Mouse (Mus musculus): ENCODE results near the gene Psma5. TPM values are rescaled to one million over a fixed set of nuclear protein-coding genes. Genes with fewer than 3 reads are reported as not detected.

Gene Psma5
- polyA plus RNA-seq, 1 experiment from 2014 or later = 222 TPM

DNA sequence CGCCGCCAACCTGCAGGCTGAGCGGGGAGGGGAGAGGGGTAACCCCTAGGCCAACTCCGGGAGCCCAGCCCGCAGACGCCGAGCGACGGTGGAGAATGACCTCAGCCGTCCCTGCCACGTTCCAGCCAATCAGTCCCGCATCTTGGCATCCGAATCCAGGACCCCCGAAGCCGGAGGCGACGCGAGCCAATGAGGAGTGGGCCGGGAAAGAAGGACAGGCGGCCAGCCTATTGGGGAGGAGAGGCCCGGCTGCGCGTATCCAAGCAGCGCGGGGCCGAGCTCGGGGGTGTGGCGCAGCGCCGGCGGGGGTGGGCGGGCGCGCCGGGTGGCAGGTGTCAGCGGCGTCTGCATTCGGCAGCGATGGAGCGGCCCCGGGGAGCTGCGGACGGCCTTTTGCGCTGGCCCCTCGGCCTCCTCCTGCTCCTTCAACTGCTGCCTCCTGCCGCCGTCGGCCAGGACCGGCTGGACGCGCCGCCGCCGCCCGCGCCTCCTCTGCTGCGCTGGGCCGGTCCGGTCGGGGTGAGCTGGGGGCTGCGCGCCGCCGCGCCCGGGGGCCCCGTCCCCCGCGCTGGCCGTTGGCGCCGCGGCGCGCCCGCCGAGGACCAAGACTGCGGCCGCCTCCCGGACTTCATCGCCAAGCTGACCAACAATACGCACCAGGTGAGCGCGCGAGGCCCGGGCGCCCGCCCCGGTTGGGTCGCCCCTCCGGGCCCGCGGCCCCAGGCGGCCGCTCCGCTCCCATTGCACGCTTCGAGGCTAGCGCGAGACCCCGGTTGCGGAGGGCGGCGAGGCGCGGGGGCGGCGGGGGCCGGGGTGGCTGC lies 27.3 kb downstream of the Psma5 start, which contains the start of gene Sort1:
TSS of gene Sort1 (plus strand) at position 302 of the 821 bp plus-strand sequence.
- Histone ChIP-seq H3K4me1 (peaks cover 60% of the 10 kb centered on the region), H3K27ac (peak within 1 kb of the TSS; percentile 45), H3K4me2 (peak within 1 kb of the TSS; percentile 96), H3K27me3 (replicated peaks) (peaks cover 22% of the 10 kb centered on the region), H3K9me3 (replicated peaks) (no peaks in the 10 kb centered on the region), H3K4me3 (peak within 1 kb of the TSS; percentile 73), H3K9ac (peak within 1 kb of the TSS; percentile 74), H3K36me3 (peaks cover 16% of the 10 kb centered on the region)
- ATAC-seq = peak; percentile 90
- under 1% methylated on average over 93 of the region's 109 CpGs for WGBS (ENCODE audit: insufficient replicate concordance)

DNA sequence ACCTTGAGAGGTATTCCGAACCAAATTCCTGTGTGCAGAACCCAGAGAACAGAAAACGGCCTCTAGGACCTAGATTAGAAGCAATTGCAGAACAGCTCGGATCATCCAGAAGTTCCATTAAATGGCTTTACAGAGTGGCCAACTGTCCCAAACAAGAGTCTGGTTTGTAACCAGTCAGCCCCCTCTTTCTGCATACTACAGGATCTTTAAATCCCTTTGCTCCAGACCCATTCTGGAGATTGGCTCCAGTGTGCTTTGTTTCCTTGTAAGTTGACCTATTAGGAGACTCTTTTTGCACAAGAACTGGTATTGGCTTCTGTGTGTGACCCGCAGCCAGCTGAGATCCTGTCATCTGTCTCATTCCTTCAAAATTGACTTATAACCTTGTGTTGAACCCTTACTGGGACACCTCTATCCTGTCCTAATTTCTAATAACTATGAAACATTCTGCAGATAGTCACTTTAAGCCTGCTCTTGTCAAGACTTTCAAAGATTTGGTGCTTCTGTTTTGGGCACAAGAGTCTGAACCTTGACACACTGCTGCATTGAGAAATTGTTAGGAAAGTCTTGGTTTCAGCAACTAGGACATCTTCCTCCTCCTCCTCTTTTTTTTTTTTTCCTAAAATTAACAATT lies 28.5 kb downstream of the Psma5 start:
- Histone ChIP-seq H3K4me3 (peak overlapping the region; percentile 73; the same call in 1 of the 2 replicates), H3K4me1 (peaks cover 64% of the 10 kb centered on the region), H3K4me2 (peak overlapping the region; percentile 96), H3K36me3 (peaks cover 5% of the 10 kb centered on the region; the same call in 1 of the 2 replicates), H3K27ac (no peak overlapping the region), H3K9me3 (replicated peaks) (no peaks in the 10 kb centered on the region), H3K9ac (no peak overlapping the region), H3K27me3 (replicated peaks) (peaks cover 22% of the 10 kb centered on the region)
- 67% methylated on average over 4 of the region's 4 CpGs for WGBS (ENCODE audit: insufficient replicate concordance)
- no peak for ATAC-seq

DNA sequence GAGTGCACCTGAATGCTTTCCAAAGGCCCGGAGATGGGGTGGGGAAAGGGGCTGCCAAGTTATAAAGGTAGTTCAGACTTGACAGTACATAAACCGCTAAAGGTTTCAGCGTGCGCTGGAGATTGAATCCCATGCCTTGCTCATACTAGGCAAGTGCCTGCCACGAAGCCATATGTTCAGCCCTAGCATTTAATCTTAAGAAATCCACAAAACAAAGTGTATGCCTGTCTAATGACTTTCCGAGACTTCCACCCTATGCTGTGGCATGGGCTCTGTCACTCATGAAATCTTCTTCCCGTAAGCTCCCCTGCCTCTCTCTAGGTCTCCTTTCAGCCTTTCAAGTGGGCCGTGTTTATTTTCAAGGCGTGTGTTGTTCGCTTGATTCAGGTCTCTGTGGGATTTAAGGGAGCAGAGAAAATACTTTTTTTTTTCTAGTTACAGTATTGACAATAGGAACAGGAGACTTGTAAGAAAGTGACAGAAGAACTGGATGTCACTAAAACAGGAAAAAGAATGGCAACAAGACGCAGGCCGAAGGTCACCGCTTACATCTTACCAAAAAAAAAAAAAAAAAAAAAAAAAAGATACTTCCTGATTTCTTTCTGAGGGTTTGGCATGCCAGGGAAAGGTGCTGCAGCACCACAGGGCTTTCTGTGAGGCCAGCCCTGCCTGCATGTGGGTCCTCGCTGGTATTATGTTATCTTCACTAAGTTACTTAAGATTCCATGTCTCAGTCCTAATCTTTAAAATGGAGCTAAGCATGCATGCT lies 30.1 kb downstream of the Psma5 start:
- H3K4me1 ChIP-seq = peaks cover 74% of the 10 kb centered on the region
- WGBS (ENCODE audit: insufficient replicate concordance) = 59% methylated on average over 14 of the region's 14 CpGs
- H3K9ac ChIP-seq = no peak overlapping the region

DNA sequence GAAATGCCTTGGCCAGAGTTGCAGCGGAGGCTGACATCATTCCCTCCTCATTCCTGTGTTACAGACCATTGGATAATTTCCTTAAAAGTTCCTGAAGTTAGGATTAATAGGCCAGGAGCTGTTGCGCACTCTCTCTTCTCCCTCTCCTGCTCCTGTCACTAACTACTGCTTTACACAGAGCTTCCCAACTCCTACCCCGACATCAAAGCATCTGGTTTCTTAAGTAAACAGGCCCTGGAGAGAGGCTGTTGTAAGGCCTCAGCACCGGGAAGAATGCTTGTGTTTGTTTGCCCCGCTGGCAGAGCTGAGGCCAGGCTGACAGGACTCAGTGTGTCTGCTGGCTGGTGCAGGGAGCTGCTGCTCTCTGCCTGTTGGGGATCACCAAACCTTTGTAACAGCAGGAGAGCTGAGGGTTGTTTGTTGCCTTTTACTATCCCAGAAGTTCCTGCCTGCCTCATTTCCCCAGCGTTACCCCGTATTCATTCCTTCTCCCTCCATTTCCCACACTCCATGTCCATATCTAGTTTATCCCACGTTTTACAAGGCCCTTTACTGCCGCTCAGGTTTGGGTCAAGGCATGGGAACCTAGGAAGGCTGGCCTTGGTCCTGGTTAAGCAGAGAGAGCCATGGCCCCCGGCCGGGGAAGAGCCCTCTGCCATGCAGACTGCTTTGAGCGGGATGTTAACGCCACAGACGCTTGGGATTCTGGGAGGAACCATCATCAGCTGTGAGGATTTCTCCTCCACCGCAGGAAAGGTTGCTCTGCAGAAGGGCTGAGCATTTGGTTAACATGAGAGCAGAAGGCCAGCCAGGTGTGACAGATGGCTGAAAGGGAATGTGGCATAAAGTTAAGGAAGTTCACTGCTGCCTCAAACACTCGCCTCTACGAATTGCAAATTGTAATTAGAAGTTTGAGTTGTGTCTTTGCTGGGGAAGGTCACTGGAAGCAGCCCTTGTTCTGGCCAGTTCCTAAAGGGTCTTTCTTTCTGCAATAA lies 31.4 kb downstream of the Psma5 start:
- WGBS (ENCODE audit: insufficient replicate concordance) = 59% methylated on average over 17 of the region's 17 CpGs
- H3K4me3 ChIP-seq = no peak overlapping the region
- no peak overlapping the region for H3K9ac ChIP-seq
- H3K36me3 ChIP-seq = no peaks in the 10 kb centered on the region
- peaks cover 22% of the 10 kb centered on the region for H3K27me3 ChIP-seq (replicated peaks)
- ATAC-seq = no peak
- no peaks in the 10 kb centered on the region for H3K9me3 ChIP-seq (replicated peaks)
- H3K4me1 ChIP-seq = peaks cover 75% of the 10 kb centered on the region
- peak overlapping the region; percentile 27; the same call in 1 of the 2 replicates for H3K4me2 ChIP-seq
- H3K27ac ChIP-seq = peak overlapping the region; percentile 63

More for the DNA sequence above, 30.1 kb downstream of the Psma5 start:
- Histone ChIP-seq H3K27ac (no peak overlapping the region), H3K27me3 (replicated peaks) (peaks cover 22% of the 10 kb centered on the region), H3K4me2 (peak overlapping the region; percentile 15; the same call in 1 of the 2 replicates), H3K4me3 (no peak overlapping the region), H3K9me3 (replicated peaks) (no peaks in the 10 kb centered on the region), H3K36me3 (no peaks in the 10 kb centered on the region)
- no peak for ATAC-seq

DNA sequence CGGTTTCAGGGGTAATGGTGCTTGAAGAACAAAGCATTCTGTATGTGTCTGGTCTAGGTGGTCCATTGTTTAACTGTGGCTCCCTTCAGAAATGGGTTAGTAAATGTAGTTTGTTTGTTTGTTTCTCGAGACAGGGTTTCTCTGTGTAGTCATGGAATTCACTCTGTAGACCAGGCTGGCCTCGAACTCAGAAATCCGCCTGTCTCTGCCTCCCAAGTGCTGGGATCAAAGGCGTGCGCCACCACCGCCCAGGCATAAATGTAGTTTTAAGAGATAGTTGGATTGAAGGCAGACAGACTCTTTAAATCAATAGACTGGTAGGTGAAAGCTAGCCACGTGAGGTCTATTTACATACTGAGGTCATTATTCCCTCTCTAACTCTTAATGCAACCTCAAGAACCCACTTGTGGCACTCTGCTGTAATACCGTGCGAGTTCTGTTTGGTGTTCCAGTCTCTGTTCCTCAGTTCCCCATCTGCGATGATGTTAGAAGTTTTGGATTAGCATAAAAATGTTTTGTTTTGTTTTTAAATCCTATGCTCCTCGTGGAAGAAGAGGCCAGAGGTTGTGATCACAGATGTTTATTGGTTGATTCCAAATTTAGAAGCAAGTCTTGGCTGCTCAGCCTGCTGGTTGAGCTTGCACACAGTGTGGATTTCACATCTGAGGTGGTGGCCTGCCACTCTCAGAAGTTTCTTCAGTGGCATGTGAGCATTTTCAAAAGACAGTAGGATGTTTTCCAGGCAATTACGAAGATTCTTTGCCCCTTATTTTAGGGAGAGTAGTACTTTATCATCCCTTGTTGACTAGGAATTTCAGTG lies 32.8 kb downstream of the Psma5 start:
- ATAC-seq = no peak
- Histone ChIP-seq H3K27me3 (replicated peaks) (peaks cover 12% of the 10 kb centered on the region), H3K27ac (no peak overlapping the region; the same call in 1 of the 2 replicates), H3K36me3 (no peaks in the 10 kb centered on the region), H3K4me2 (no peak overlapping the region), H3K9ac (no peak overlapping the region), H3K4me3 (no peak overlapping the region), H3K4me1 (peaks cover 73% of the 10 kb centered on the region), H3K9me3 (replicated peaks) (no peaks in the 10 kb centered on the region)
- WGBS (ENCODE audit: insufficient replicate concordance) = 64% methylated on average over 13 of the region's 13 CpGs

DNA sequence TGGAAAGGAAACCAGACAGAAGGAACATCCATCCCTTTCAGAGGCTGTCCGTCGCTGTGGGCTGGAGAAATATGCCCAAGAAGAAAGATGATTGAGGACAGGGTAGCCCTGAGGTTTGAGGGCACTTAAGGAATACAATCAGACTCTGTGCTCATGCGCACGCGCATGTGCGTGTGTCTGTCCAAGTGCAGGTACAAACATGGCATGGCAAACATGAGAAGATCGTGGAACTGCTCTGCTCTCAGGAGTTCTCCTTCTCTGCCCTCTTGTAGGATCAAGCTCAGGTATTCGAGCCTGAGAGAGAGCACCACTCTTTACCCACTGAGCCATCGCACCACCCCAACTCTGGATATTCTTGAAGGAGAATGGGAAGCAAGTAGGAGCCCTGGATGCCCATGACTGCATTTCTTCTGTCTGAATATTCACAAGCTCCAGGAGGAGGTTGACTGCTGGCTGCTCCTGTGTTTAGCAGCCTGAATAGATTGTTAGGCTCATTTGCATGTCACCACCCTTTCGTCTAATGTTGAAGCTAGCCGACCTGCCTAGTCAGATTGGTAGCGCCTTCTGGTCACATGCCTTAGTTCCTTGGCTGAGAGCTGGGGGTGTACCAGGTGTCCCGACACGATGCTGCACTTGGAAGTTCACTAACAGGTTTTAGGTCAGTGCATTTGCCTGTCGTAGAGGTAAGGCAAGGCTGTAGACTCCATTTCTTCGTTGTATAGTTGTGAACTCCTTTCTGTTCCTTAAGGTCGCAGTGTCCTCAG lies 34.5 kb downstream of the Psma5 start:
- WGBS (ENCODE audit: insufficient replicate concordance) = 69% methylated on average over 17 of the region's 17 CpGs
- H3K4me2 ChIP-seq = no peak overlapping the region
- H3K4me3 ChIP-seq = no peak overlapping the region
- H3K9me3 ChIP-seq (replicated peaks) = no peaks in the 10 kb centered on the region
- peaks cover 74% of the 10 kb centered on the region for H3K4me1 ChIP-seq
- no peak for ATAC-seq
- 0 out of 2 replicates have a peak, but pooled peaks cover 3% of the 10 kb centered on the region for H3K27me3 ChIP-seq (replicated peaks)
- no peak overlapping the region for H3K27ac ChIP-seq
- H3K9ac ChIP-seq = no peak overlapping the region
- H3K36me3 ChIP-seq = no peaks in the 10 kb centered on the region

DNA sequence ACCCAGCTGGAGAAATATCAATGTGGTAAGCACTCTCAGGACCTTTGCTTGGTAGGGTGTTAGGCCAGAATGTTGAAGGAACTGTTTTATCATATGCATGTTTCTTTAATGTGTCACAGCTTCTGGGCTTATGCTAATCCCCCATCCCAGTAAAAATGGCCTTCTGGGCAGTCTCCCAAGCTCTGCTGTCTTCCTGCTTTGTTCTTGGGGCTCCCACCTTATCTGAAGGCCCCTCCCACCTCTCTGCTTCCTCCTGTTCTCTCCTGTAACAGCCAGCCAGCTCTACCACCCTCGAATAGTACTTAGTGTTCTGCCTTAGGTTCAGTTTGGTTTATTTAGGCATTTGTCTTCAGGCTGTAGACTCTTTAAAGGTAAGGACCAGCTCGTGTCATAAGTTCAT lies 37.7 kb downstream of the Psma5 start:
- Histone ChIP-seq H3K27me3 (replicated peaks) (no peaks in the 10 kb centered on the region), H3K4me1 (peaks cover 78% of the 10 kb centered on the region)
- WGBS (ENCODE audit: insufficient replicate concordance) = 10% methylated on average over 2 of the region's 2 CpGs

DNA sequence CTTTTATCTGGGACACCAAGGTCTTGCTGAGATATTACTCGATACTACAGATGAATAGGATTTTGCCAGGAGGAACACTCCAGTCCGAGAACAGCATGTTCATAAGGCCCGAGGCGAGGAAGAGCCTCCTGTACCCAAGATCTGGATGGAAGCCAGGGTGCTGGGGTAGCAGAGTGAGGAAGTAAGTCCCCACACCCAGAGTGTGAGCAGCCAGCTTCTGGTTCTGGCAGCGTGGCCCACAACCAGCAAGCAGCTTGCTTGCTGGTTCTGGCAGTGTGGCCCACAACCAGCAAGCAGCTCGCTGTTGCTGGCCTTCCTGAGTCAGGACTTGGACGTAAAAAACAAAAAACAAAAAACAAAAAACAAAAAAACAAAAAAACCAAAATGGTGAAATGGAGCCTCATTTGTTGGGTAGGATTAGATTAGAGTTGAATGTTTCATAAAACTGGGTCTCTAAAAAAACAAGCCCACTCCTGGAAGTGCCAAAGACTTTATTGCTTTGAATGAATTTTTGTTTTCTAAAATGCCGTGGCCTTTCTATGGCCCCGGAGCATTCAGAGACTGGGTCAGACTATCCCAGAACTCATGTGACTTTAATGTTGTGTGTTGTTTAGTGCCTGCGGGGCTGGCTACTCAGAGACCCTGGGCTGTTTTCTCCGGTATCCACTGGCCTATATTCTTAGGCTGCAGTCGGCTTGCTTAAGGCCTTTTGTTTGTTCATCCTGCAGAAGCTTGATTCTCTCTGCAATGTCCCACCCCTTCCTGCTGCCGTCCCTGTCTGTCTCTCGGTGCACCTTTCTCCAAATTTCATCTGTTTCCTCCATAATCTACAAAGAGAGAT lies 38.9 kb downstream of the Psma5 start:
- H3K27ac ChIP-seq = peak overlapping the region; percentile 82
- H3K9ac ChIP-seq = peak overlapping the region; percentile 54
- 32% methylated on average over 14 of the region's 14 CpGs for WGBS (ENCODE audit: insufficient replicate concordance)
- no peaks in the 10 kb centered on the region for H3K36me3 ChIP-seq
- H3K4me1 ChIP-seq = peaks cover 83% of the 10 kb centered on the region
- ATAC-seq = peak; percentile 25
- H3K4me2 ChIP-seq = peak overlapping the region; percentile 71
- H3K9me3 ChIP-seq (replicated peaks) = no peaks in the 10 kb centered on the region
- no peaks in the 10 kb centered on the region for H3K27me3 ChIP-seq (replicated peaks)
- H3K4me3 ChIP-seq = peak overlapping the region; percentile 37

More for the DNA sequence above, 37.7 kb downstream of the Psma5 start:
- no peak for ATAC-seq
- no peak overlapping the region for H3K9ac ChIP-seq
- H3K4me3 ChIP-seq = no peak overlapping the region
- no peaks in the 10 kb centered on the region for H3K9me3 ChIP-seq (replicated peaks)
- no peak overlapping the region; the same call in 1 of the 2 replicates for H3K27ac ChIP-seq
- peak overlapping the region; percentile 19; the same call in 1 of the 2 replicates for H3K4me2 ChIP-seq
- H3K36me3 ChIP-seq = no peaks in the 10 kb centered on the region

Data from liver, embryonic 12.5 days (tissue).